Mouse (Mus musculus) liver, adult 2 months (tissue): ENCODE results near the gene D430041D05Rik.

Source experiments
- CTCF ChIP-seq: fragments of 200-500 bp; IDR thresholded peaks from 2 replicates; pipeline ENCODE4 v1.5.1; 2011; ENCODE audit warnings: low read depth, low read length, control low read depth
- POLR2A ChIP-seq: fragments of 200-500 bp; IDR thresholded peaks from 2 replicates; pipeline ENCODE4 v1.6.1; 2011; ENCODE audit warnings: low read length, control low read depth; ENCODE audit not compliant: insufficient read depth; ENCODE audit errors: extremely low read depth

DNA sequence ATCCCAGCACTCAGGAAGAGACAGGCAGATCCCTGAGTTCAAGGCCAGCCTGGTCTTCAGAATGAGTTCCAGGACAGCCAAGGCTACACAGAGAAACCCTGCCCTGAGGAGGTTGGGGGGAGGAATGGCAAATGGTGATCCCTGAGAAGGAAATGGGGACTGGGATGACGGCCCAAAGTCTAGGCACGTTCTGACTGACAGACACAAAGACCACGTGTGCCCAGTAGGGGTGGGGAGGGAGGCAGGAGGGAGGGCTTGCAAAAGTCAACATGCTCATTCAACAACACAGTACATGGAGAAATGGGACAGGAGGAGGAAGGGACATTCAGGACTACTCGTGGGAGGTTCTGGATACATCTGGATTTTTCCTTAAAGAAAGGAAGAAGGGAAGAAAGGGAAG, 1.7 kb upstream of the D430041D05Rik start:
- TF ChIP-seq POLR2A (no peak), CTCF (no peak)
